Mouse (Mus musculus) heart, embryonic 10.5 days (tissue): Measurements from ENCODE around the gene Csk. TPM values are rescaled to one million over a fixed set of nuclear protein-coding genes. Genes with fewer than 3 reads are reported as not detected.

Experiments
- DNase-seq: peaks from one replicate; pipeline ENCODE4 v3.0.0-alpha.2; 2017; ENCODE audit warnings: low spot score
- H3K27ac ChIP-seq: fragments of 300-500 bp; sonication (generic); 2 replicates; pipeline ENCODE4 v1.5.1; 2016; ENCODE audit warnings: mild to moderate bottlenecking
- H3K27me3 ChIP-seq: fragments of 300-500 bp; sonication (generic); 2 replicates; pipeline ENCODE4 v1.6.1; 2016; ENCODE audit warnings: mild to moderate bottlenecking; ENCODE audit not compliant: poor library complexity, insufficient read depth, severe bottlenecking
- H3K36me3 ChIP-seq: fragments of 300-500 bp; sonication (generic); 2 replicates; pipeline ENCODE4 v1.6.1; 2016; ENCODE audit warnings: mild to moderate bottlenecking, moderate library complexity
- H3K4me1 ChIP-seq: fragments of 300-500 bp; sonication (generic); 2 replicates; pipeline ENCODE4 v1.6.1; 2016; ENCODE audit warnings: mild to moderate bottlenecking
- H3K4me3 ChIP-seq: fragments of 300-500 bp; sonication (generic); 2 replicates; pipeline ENCODE4 v1.5.1; 2016; ENCODE audit warnings: mild to moderate bottlenecking, moderate library complexity
- H3K9me3 ChIP-seq: fragments of 300-500 bp; sonication (generic); 2 replicates; pipeline ENCODE4 v1.6.1; 2016; ENCODE audit warnings: mild to moderate bottlenecking, moderate library complexity
- WGBS: fragments of 180-500 bp; shearing (Covaris S2); methylation state at CpG from one replicate; pipeline ENCODE4 v1.1.7; 2016; 5-methylcytosine and 5-hydroxymethylcytosine counted together
- polyA plus RNA-seq: library from polyadenylated mRNA; unstranded; fragments of >200 nt; fragmentation: Nextera tagmentation; extraction: Ambion mirVana; gene quantifications from 2 replicates; pipeline ENCODE4 v1.2.1, GENCODE M21; 2016

Gene Csk
- polyA plus RNA-seq, 1 experiment from 2014 or later, result 26.0 TPM

GRCm38 (mm10) chr9:57604875-57605274 lies 48.6 kb downstream of the Csk start:
- Histone ChIP-seq H3K27ac (no peak overlapping the region), H3K4me3 (no peak overlapping the region), H3K36me3 (no peaks in the 10 kb centered on the region), H3K4me1 (peaks cover 36% of the 10 kb centered on the region), H3K9me3 (no peaks in the 10 kb centered on the region), H3K27me3 (peaks cover 40% of the 10 kb centered on the region)
- WGBS, result 77% methylated on average over 4 of the region's 4 CpGs
- DNase-seq, result no peak

GRCm38 (mm10) chr9:57602098-57602497 lies 51.3 kb downstream of the Csk start:
- Histone ChIP-seq H3K27ac (no peak overlapping the region), H3K27me3 (peaks cover 25% of the 10 kb centered on the region), H3K9me3 (no peaks in the 10 kb centered on the region), H3K4me3 (no peak overlapping the region), H3K4me1 (peaks cover 64% of the 10 kb centered on the region), H3K36me3 (no peaks in the 10 kb centered on the region)
- 32% methylated on average over 8 of the region's 8 CpGs for whole genome bisulfite sequencing
- no peak for DNase-seq

GRCm38 (mm10) chr9:57601353-57601706 lies 52.1 kb downstream of the Csk start:
- Histone ChIP-seq H3K27me3 (peaks cover 17% of the 10 kb centered on the region), H3K9me3 (no peaks in the 10 kb centered on the region), H3K36me3 (peaks cover under 1% of the 10 kb centered on the region; the same call in 1 of the 2 replicates), H3K27ac (peak overlapping the region; percentile 68), H3K4me3 (no peak overlapping the region), H3K4me1 (peaks cover 63% of the 10 kb centered on the region)
- no peak for DNase-seq
- 42% methylated on average over 2 of the region's 2 CpGs for WGBS

GRCm38 (mm10) chr9:57600620-57601352 lies 52.6 kb downstream of the Csk start:
- no peaks in the 10 kb centered on the region for H3K9me3 ChIP-seq
- peak overlapping the region; percentile 68 for H3K27ac ChIP-seq
- H3K4me3 ChIP-seq, result no peak overlapping the region; the same call in 1 of the 2 replicates
- 3% methylated on average over 3 of the region's 3 CpGs for WGBS
- H3K4me1 ChIP-seq, result peaks cover 57% of the 10 kb centered on the region
- H3K27me3 ChIP-seq, result peaks cover 12% of the 10 kb centered on the region; the same call in 1 of the 2 replicates
- peak; percentile 92 for DNase-seq
- peaks cover 4% of the 10 kb centered on the region; the same call in 1 of the 2 replicates for H3K36me3 ChIP-seq

GRCm38 (mm10) chr9:57598851-57599563 lies 54.4 kb downstream of the Csk start:
- Histone ChIP-seq H3K36me3 (peaks cover 19% of the 10 kb centered on the region), H3K27ac (peak overlapping the region; percentile 68), H3K4me3 (no peak overlapping the region), H3K4me1 (peaks cover 68% of the 10 kb centered on the region), H3K9me3 (no peaks in the 10 kb centered on the region), H3K27me3 (no peaks in the 10 kb centered on the region)
- 55% methylated on average over 8 of the region's 8 CpGs for WGBS
- no peak for DNase-seq

- H3K4me3 ChIP-seq, result 0 out of 2 replicates have a peak overlapping the region, but pooled peaks have one; percentile 0
- H3K9me3 ChIP-seq, result no peaks in the 10 kb centered on the region
- WGBS, result 13% methylated on average over 4 of the region's 4 CpGs
- H3K27me3 ChIP-seq, result peaks cover 2% of the 10 kb centered on the region; the same call in 1 of the 2 replicates
- no peak for DNase-seq
- peaks cover 79% of the 10 kb centered on the region for H3K4me1 ChIP-seq
- peaks cover 30% of the 10 kb centered on the region for H3K36me3 ChIP-seq
- peak overlapping the region; percentile 68 for H3K27ac ChIP-seq
Measured at GRCm38 (mm10) chr9:57597929-57598382, 55.5 kb downstream of the Csk start.

GRCm38 (mm10) chr9:57597265-57597664 lies 56.2 kb downstream of the Csk start:
- WGBS, result 82% methylated on average over 8 of the region's 8 CpGs
- Histone ChIP-seq H3K27me3 (peaks cover 4% of the 10 kb centered on the region; the same call in 1 of the 2 replicates), H3K4me1 (peaks cover 79% of the 10 kb centered on the region), H3K4me3 (no peak overlapping the region), H3K9me3 (no peaks in the 10 kb centered on the region), H3K27ac (0 out of 2 replicates have a peak overlapping the region, but pooled peaks have one; percentile 68), H3K36me3 (peaks cover 37% of the 10 kb centered on the region)
- DNase-seq, result no peak

- Histone ChIP-seq H3K36me3 (peaks cover 49% of the 10 kb centered on the region), H3K9me3 (no peaks in the 10 kb centered on the region), H3K27me3 (peaks cover 4% of the 10 kb centered on the region; the same call in 1 of the 2 replicates), H3K4me1 (peaks cover 66% of the 10 kb centered on the region), H3K27ac (no peak overlapping the region), H3K4me3 (no peak overlapping the region)
- DNase-seq, result no peak
- whole genome bisulfite sequencing, result 40% methylated on average over 9 of the region's 9 CpGs
Measured at GRCm38 (mm10) chr9:57594174-57594509, 59.3 kb downstream of the Csk start.

- Histone ChIP-seq H3K36me3 (peaks cover 49% of the 10 kb centered on the region), H3K4me1 (peaks cover 66% of the 10 kb centered on the region), H3K27me3 (peaks cover 4% of the 10 kb centered on the region; the same call in 1 of the 2 replicates), H3K9me3 (no peaks in the 10 kb centered on the region), H3K4me3 (peak overlapping the region; percentile 0; the same call in 1 of the 2 replicates), H3K27ac (no peak overlapping the region)
- WGBS, result 53% methylated on average over 12 of the region's 12 CpGs
- no peak for DNase-seq
Measured at GRCm38 (mm10) chr9:57593454-57594173, 59.8 kb downstream of the Csk start.

- Histone ChIP-seq H3K4me3 (peak overlapping the region; percentile 72; the same call in 1 of the 2 replicates), H3K9me3 (no peaks in the 10 kb centered on the region), H3K36me3 (peaks cover 63% of the 10 kb centered on the region), H3K27me3 (peaks cover 4% of the 10 kb centered on the region; the same call in 1 of the 2 replicates), H3K4me1 (peaks cover 60% of the 10 kb centered on the region), H3K27ac (no peak overlapping the region)
- 28% methylated on average over 5 of the region's 5 CpGs for WGBS
- no peak for DNase-seq
Measured at GRCm38 (mm10) chr9:57590726-57591125, 62.7 kb downstream of the Csk start.

- DNase-seq, result peak; percentile 91
- peak within 1 kb of the TSS; percentile 72 for H3K4me3 ChIP-seq
- WGBS, result under 1% methylated on average over 58 of the region's 58 CpGs
- H3K27ac ChIP-seq, result peak within 1 kb of the TSS; percentile 90
- no peaks in the 10 kb centered on the region for H3K9me3 ChIP-seq
- peaks cover 54% of the 10 kb centered on the region for H3K4me1 ChIP-seq
- H3K27me3 ChIP-seq, result peaks cover 4% of the 10 kb centered on the region; the same call in 1 of the 2 replicates
- peaks cover 62% of the 10 kb centered on the region for H3K36me3 ChIP-seq
Measured at GRCm38 (mm10) chr9:57589224-57590126, 64.0 kb downstream of the Csk start, which contains the start of gene Ulk3. Gene Ulk3 (plus strand): TSS chr9:57589452.

GRCm38 (mm10) chr9:57584991-57585390 lies 68.4 kb downstream of the Csk start:
- WGBS, result 83% methylated on average over 3 of the region's 3 CpGs
- H3K36me3 ChIP-seq, result peaks cover 73% of the 10 kb centered on the region
- H3K27ac ChIP-seq, result no peak overlapping the region

More at GRCm38 (mm10) chr9:57584991-57585390, 68.4 kb downstream of the Csk start:
- no peaks in the 10 kb centered on the region for H3K9me3 ChIP-seq
- DNase-seq, result no peak
- H3K27me3 ChIP-seq, result no peaks in the 10 kb centered on the region
- no peak overlapping the region for H3K4me3 ChIP-seq
- H3K4me1 ChIP-seq, result peaks cover 25% of the 10 kb centered on the region
